Mouse (Mus musculus): Measurements from ENCODE around the gene Fam166a. TPM values are rescaled to one million over a fixed set of nuclear protein-coding genes. Genes with fewer than 3 reads are reported as not detected.

Gene Fam166a
- polyA plus RNA-seq, 1 experiment from 2014 or later = 0.78 TPM

DNA sequence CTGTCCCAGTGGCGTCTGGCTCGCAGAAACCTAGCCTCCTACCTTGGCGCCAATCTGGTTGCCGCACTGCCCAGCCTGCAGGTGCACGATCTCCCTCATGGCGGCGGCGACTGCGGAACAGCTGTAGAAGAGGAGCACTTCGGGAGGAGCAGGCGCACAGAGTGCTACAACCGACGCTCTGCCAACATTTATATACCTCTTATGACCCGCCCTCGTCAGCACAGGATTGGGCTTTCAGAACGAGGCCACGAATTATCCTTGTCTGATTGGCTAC lies 5.9 kb downstream of the Fam166a start, which contains the start of gene Tubb4b:
Gene Tubb4b, minus strand, starts transcription at position 211 of the 274 bp plus-strand sequence.
- Histone ChIP-seq H3K27ac (ENCODE audit: low read depth, low read length) (peak within 1 kb of the TSS; percentile 99), H3K4me3 (ENCODE audit: low read depth, low read length) (peak within 1 kb of the TSS; percentile 87), H3K9me3 (ENCODE audit: control insufficient read depth) (no peaks in the 10 kb centered on the region), H3K4me1 (replicated peaks; ENCODE audit: control insufficient read depth, insufficient read depth, low read length) (peaks cover 9% of the 10 kb centered on the region; the same call in 1 of the 2 replicates), H3K36me3 (ENCODE audit: control insufficient read depth, insufficient read depth) (peaks cover 12% of the 10 kb centered on the region; the same call in 1 of the 2 replicates), H3K4me2 (replicated peaks; ENCODE audit: low read depth) (peak within 1 kb of the TSS; percentile 68), H3K9ac (ENCODE audit: low read depth, low read length) (peak within 1 kb of the TSS; percentile 90), H3K27me3 (replicated peaks; ENCODE audit: control insufficient read depth, insufficient read depth, low read length) (no peaks in the 10 kb centered on the region)
- TF ChIP-seq CTCF (IDR thresholded peaks at IDR 0.05; ENCODE audit: low read depth) = peak; percentile 54
- under 1% methylated on average over 17 of the region's 17 CpGs for WGBS
- no peak for ATAC-seq

DNA sequence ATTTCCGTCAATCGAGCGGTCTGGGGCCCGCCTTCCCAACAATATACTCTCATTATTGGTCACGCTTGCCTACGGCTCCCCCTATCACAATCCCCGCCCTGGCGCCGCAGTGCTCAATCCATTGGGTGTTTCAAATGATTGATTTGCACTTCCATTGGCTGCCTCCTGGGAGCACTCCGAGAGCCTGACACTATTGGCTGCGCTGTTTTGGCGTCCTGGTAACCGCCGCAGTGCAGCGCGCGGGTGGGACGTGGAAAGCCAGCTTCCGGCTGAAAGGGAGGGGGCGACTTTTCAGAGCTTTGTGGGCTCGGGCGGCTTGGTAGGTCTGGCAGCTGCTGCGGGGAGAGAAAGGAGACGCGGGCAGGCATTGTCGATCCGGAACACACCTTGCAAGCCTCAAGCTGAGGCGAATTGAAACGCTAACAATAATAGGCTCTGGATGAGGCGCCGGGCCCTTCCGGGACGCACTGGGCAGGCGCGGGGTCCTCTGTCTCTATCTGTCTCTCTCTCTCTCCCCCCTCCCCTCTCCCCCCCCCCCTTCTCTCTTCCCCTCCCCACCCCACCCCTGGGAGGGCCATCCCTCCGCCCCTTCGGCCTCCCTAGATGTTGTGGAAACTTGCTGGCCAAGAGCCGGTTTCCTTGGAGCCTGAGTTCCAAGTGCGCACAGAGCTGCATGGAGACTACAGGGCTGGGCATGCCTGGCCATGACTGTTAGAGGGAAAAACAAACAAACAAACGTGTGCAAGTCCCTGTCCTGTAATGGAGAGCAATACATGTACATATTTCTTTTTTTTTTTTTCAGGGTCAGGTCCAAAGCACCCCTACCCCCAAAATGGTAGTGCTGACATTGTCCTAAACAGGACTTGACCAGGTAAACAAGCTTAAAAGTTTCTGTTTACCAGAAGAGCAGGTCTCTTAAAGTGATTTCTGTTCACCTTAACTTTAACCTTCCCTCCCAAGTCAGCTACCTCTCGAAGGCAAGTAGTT lies 6.5 kb downstream of the Fam166a start:
- peak overlapping the region; percentile 51 for H3K9ac ChIP-seq (ENCODE audit: low read depth, low read length)
- 2% methylated on average over 41 of the region's 41 CpGs for WGBS

DNA sequence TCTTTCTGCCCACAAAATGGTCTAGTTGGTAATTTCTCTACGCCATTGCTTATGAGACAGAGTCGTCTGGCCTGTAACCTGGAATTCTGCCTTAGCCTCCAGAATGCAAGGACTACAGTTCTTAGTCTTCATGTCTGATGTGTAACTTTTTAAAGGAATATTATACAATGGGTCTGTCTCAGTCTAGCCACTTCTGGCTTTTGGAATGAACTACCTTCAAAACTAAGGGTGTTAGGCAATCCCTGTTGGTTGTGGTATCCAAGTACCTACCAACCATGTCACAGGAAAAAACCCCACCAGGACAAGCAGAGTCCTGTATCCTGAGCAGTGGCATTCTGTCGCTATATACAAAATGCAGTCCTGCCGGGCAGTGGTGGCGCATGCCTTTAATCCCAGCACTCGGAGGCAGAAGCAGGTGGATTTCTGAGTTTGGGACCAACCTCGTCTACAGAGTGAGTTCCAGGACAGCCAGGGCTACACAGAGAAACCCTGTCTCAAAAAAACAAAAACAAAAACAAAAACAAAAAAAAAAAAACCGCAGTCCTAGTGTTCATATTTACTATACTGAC lies 7.3 kb downstream of the Fam166a start:
- peaks cover 12% of the 10 kb centered on the region; the same call in 1 of the 2 replicates for H3K36me3 ChIP-seq (ENCODE audit: control insufficient read depth, insufficient read depth)
- WGBS = 69% methylated on average over 8 of the region's 8 CpGs
- no peaks in the 10 kb centered on the region for H3K27me3 ChIP-seq (replicated peaks; ENCODE audit: control insufficient read depth, insufficient read depth, low read length)
- ATAC-seq = no peak
- H3K4me3 ChIP-seq (ENCODE audit: low read depth, low read length) = peak overlapping the region; percentile 87; the same call in 1 of the 2 replicates
- peak overlapping the region; percentile 94 for H3K27ac ChIP-seq (ENCODE audit: low read depth, low read length)
- H3K9ac ChIP-seq (ENCODE audit: low read depth, low read length) = no peak overlapping the region
- TF ChIP-seq CTCF (IDR thresholded peaks at IDR 0.05; ENCODE audit: low read depth) = no peak
- peaks cover 9% of the 10 kb centered on the region; the same call in 1 of the 2 replicates for H3K4me1 ChIP-seq (replicated peaks; ENCODE audit: control insufficient read depth, insufficient read depth, low read length)
- peak overlapping the region; percentile 64 for H3K4me2 ChIP-seq (replicated peaks; ENCODE audit: low read depth)
- no peaks in the 10 kb centered on the region for H3K9me3 ChIP-seq (ENCODE audit: control insufficient read depth)

More for the DNA sequence above, 6.5 kb downstream of the Fam166a start:
- Histone ChIP-seq H3K4me3 (ENCODE audit: low read depth, low read length) (peak overlapping the region; percentile 87), H3K36me3 (ENCODE audit: control insufficient read depth, insufficient read depth) (peaks cover 12% of the 10 kb centered on the region; the same call in 1 of the 2 replicates), H3K27me3 (replicated peaks; ENCODE audit: control insufficient read depth, insufficient read depth, low read length) (no peaks in the 10 kb centered on the region), H3K27ac (ENCODE audit: low read depth, low read length) (peak overlapping the region; percentile 94), H3K4me1 (replicated peaks; ENCODE audit: control insufficient read depth, insufficient read depth, low read length) (peaks cover 9% of the 10 kb centered on the region; the same call in 1 of the 2 replicates), H3K4me2 (replicated peaks; ENCODE audit: low read depth) (peak overlapping the region; percentile 64), H3K9me3 (ENCODE audit: control insufficient read depth) (no peaks in the 10 kb centered on the region)
- TF ChIP-seq CTCF (IDR thresholded peaks at IDR 0.05; ENCODE audit: low read depth) = 0 out of 2 replicates have a peak, but pooled peaks have one; percentile 15
- peak; percentile 87 for ATAC-seq

DNA sequence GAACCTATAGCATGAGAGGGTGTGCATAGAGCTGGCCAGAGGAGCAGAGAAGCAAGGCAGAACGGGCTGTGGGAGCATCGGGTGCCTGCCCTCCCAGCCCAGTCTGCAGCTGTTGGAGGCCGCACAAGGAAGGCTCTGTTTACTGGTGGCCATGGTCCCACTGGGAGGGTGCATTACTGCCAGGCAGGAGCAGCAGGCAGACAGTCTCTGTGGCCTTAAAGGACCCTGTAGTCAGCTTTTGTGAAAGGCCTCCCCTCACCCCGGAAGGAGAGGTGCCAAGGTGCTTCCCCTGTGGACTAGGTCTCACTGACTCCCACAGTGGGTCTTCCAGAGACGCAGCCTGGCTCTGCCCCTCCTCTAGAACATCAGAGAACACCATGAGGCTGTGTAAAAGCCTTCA lies 8.3 kb downstream of the Fam166a start:
- WGBS = 74% methylated on average over 5 of the region's 5 CpGs
- Histone ChIP-seq H3K36me3 (ENCODE audit: control insufficient read depth, insufficient read depth) (peaks cover 5% of the 10 kb centered on the region; the same call in 1 of the 2 replicates), H3K27me3 (replicated peaks; ENCODE audit: control insufficient read depth, insufficient read depth, low read length) (no peaks in the 10 kb centered on the region), H3K4me3 (ENCODE audit: low read depth, low read length) (no peak overlapping the region), H3K4me1 (replicated peaks; ENCODE audit: control insufficient read depth, insufficient read depth, low read length) (peaks cover 9% of the 10 kb centered on the region; the same call in 1 of the 2 replicates), H3K9ac (ENCODE audit: low read depth, low read length) (no peak overlapping the region), H3K27ac (ENCODE audit: low read depth, low read length) (no peak overlapping the region), H3K4me2 (replicated peaks; ENCODE audit: low read depth) (no peak overlapping the region), H3K9me3 (ENCODE audit: control insufficient read depth) (no peaks in the 10 kb centered on the region)
- ATAC-seq = no peak
- no peak for TF ChIP-seq CTCF (IDR thresholded peaks at IDR 0.05; ENCODE audit: low read depth)

DNA sequence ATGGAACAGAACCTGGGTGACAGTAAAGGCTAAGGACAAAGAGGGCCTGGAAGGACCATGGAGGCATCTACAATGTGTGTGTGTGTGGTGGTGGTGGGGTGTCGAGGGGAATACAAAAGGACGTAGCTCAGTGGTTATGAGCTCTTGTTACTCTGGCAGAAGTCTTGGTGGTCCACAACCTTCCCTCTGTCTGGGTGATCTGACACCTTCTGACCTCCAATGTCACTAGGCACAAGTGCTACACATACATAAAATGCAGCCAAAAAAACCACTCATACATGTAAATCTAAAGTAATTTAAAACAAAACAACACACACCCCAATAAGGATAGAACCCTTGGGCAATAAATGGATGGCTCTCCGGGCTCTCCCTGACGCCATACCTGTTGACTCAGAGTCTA lies 8.9 kb downstream of the Fam166a start:
- peaks cover 9% of the 10 kb centered on the region; the same call in 1 of the 2 replicates for H3K4me1 ChIP-seq (replicated peaks; ENCODE audit: control insufficient read depth, insufficient read depth, low read length)
- H3K9ac ChIP-seq (ENCODE audit: low read depth, low read length) = no peak overlapping the region
- no peaks in the 10 kb centered on the region for H3K9me3 ChIP-seq (ENCODE audit: control insufficient read depth)
- no peak for TF ChIP-seq CTCF (IDR thresholded peaks at IDR 0.05; ENCODE audit: low read depth)
- 94% methylated on average over 4 of the region's 4 CpGs for WGBS
- H3K27me3 ChIP-seq (replicated peaks; ENCODE audit: control insufficient read depth, insufficient read depth, low read length) = no peaks in the 10 kb centered on the region
- no peak overlapping the region for H3K27ac ChIP-seq (ENCODE audit: low read depth, low read length)
- no peak for ATAC-seq
- H3K4me3 ChIP-seq (ENCODE audit: low read depth, low read length) = no peak overlapping the region
- H3K36me3 ChIP-seq (ENCODE audit: control insufficient read depth, insufficient read depth) = no peaks in the 10 kb centered on the region
- H3K4me2 ChIP-seq (replicated peaks; ENCODE audit: low read depth) = no peak overlapping the region

DNA sequence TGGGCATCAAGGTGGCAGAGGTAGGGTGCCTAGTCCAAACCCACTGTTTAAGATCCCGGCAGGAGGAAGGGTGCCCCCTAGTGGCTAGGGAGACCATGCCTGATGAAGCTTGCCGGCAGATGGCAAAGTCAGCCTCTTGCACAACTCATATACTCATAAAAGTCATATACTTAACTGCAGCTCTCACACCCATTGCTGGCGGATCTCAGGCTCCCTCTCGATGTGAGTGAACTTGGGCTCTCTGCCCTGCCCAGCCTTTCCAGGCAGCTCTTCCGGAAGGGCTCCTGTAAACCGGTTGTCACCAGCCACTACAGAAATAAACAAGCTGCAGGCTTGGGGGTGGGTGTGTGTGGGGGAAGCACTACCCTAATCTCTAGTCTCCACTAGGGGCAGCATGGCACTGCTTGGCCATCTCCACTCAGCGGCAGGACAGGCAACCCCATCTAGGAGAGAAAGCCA lies 9.9 kb downstream of the Fam166a start:
- Histone ChIP-seq H3K36me3 (ENCODE audit: control insufficient read depth, insufficient read depth) (no peaks in the 10 kb centered on the region), H3K4me1 (replicated peaks; ENCODE audit: control insufficient read depth, insufficient read depth, low read length) (peaks cover 11% of the 10 kb centered on the region), H3K4me2 (replicated peaks; ENCODE audit: low read depth) (peak overlapping the region; percentile 41), H3K27ac (ENCODE audit: low read depth, low read length) (peak overlapping the region; percentile 78), H3K9me3 (ENCODE audit: control insufficient read depth) (no peaks in the 10 kb centered on the region), H3K27me3 (replicated peaks; ENCODE audit: control insufficient read depth, insufficient read depth, low read length) (no peaks in the 10 kb centered on the region), H3K4me3 (ENCODE audit: low read depth, low read length) (peak overlapping the region; percentile 9; the same call in 1 of the 2 replicates), H3K9ac (ENCODE audit: low read depth, low read length) (peak overlapping the region; percentile 31; the same call in 1 of the 2 replicates)
- WGBS = under 1% methylated on average over 7 of the region's 7 CpGs
- peak; percentile 77 for TF ChIP-seq CTCF (IDR thresholded peaks at IDR 0.05; ENCODE audit: low read depth)
- ATAC-seq = peak; percentile 67
